Mouse (Mus musculus) brain, embryonic 14.5 days (tissue): ENCODE results near the gene Smad6.

Experiments used
- CTCF ChIP-seq: fragments of 200-500 bp; IDR thresholded peaks from 2 replicates; pipeline ENCODE4 v1.5.1; 2012; ENCODE audit warnings: inconsistent platforms, mild to moderate bottlenecking, moderate library complexity, borderline replicate concordance; ENCODE audit not compliant: insufficient read depth, insufficient read length; ENCODE audit errors: extremely low read depth
- POLR2A ChIP-seq: fragments of 200-500 bp; IDR thresholded peaks from 2 replicates; pipeline ENCODE4 v1.6.1; 2012; ENCODE audit warnings: mild to moderate bottlenecking, inconsistent platforms, borderline replicate concordance; ENCODE audit not compliant: poor library complexity, insufficient read depth, insufficient read length, severe bottlenecking; ENCODE audit errors: extremely low read depth

DNA sequence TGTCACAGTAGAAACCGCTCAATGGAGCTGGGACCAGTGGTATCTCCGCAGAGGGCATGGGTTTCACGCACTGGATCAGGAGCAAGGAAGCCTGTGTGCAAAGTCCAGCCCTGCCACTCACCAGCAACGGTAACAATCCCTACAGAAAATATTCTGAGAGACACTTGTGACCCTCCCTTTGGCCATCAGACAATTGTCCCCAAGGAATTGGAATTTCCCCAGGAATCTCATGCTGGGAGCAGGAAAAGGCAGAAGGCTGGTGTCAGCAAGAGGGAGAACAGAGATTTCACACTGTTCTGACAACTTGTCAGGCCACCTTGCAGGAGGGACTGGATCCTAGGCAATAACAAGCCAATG is 61.1 kb downstream of the Smad6 start:
- TF ChIP-seq CTCF (no peak), POLR2A (no peak)
